Mouse (Mus musculus) lung, postnatal 0 days (tissue): ENCODE measurements around the gene Mier1. TPM values are rescaled to one million over a fixed set of nuclear protein-coding genes. Genes with fewer than 3 reads are reported as not detected.
A peak's percentile ranks its signal among the peaks of the same experiment; 100 is the strongest.

Experiments
- ATAC-seq: fragments of 200-750 bp; cut with Nextera tagmentation; 2 replicates; pipeline ENCODE4 v1.8.0; 2017; ENCODE audit warnings: moderate library complexity
- DNase-seq: peaks from one replicate; pipeline ENCODE4 v3.0.0-alpha.2; 2016; ENCODE audit warnings: low spot score
- H3K27ac ChIP-seq: fragments of 300-500 bp; sonication (generic); 2 replicates; pipeline ENCODE4 v1.5.1; 2014; ENCODE audit warnings: antibody characterized with exemption, mild to moderate bottlenecking, low read length, mixed read lengths
- H3K27me3 ChIP-seq: fragments of 300-500 bp; sonication (generic); replicated peaks from 2 replicates; pipeline ENCODE4 v1.6.1; 2014; ENCODE audit warnings: low read length, mixed read lengths; ENCODE audit not compliant: insufficient read depth
- H3K36me3 ChIP-seq: fragments of 300-500 bp; sonication (generic); 2 replicates; pipeline ENCODE4 v1.6.1; 2014; ENCODE audit warnings: low read length, mixed read lengths; ENCODE audit not compliant: insufficient read depth
- H3K4me1 ChIP-seq: fragments of 300-500 bp; sonication (generic); 2 replicates; pipeline ENCODE4 v1.6.1; 2014; ENCODE audit warnings: antibody characterized with exemption, low read depth, low read length, mixed read lengths; ENCODE audit not compliant: insufficient read depth
- H3K4me2 ChIP-seq: fragments of 300-500 bp; sonication (generic); replicated peaks from 2 replicates; pipeline ENCODE4 v1.6.1; 2014; ENCODE audit warnings: low read depth, mild to moderate bottlenecking, low read length, moderate library complexity, mixed read lengths
- H3K4me3 ChIP-seq: fragments of 300-500 bp; sonication (generic); 2 replicates; pipeline ENCODE4 v1.5.1; 2014; ENCODE audit warnings: low read depth, low read length
- H3K9ac ChIP-seq: fragments of 300-500 bp; sonication (generic); replicated peaks from 2 replicates; pipeline ENCODE4 v1.6.1; 2014; ENCODE audit warnings: low read depth, mild to moderate bottlenecking
- H3K9me3 ChIP-seq: fragments of 300-500 bp; sonication (generic); 2 replicates; pipeline ENCODE4 v1.6.1; 2016; ENCODE audit warnings: low read length, mixed read lengths
- CTCF ChIP-seq: IDR thresholded peaks from 2 replicates; pipeline ENCODE4 v1.5.1; 2016; ENCODE audit warnings: antibody characterized with exemption, mild to moderate bottlenecking
- EP300 ChIP-seq: IDR thresholded peaks from 2 replicates; pipeline ENCODE4 v1.6.1; 2016; ENCODE audit warnings: antibody characterized with exemption, mild to moderate bottlenecking, control low read depth
- WGBS: fragments of 180-500 bp; shearing (Covaris S2); extraction: QIAGEN DNeasy Blood & Tissue Kit; methylation state at CpG from one replicate; pipeline ENCODE4 v1.1.7; 2014; 5-methylcytosine and 5-hydroxymethylcytosine counted together
- polyA plus RNA-seq: library from polyadenylated mRNA; unstranded; fragments of >200 nt; fragmentation: Nextera tagmentation; extraction: Ambion mirVana; gene quantifications from 2 replicates; pipeline ENCODE4 v1.2.1, GENCODE M21; 2015

Mier1 gene
- polyA plus RNA-seq, 1 experiment from 2014 or later, result 47.1 TPM

DNA sequence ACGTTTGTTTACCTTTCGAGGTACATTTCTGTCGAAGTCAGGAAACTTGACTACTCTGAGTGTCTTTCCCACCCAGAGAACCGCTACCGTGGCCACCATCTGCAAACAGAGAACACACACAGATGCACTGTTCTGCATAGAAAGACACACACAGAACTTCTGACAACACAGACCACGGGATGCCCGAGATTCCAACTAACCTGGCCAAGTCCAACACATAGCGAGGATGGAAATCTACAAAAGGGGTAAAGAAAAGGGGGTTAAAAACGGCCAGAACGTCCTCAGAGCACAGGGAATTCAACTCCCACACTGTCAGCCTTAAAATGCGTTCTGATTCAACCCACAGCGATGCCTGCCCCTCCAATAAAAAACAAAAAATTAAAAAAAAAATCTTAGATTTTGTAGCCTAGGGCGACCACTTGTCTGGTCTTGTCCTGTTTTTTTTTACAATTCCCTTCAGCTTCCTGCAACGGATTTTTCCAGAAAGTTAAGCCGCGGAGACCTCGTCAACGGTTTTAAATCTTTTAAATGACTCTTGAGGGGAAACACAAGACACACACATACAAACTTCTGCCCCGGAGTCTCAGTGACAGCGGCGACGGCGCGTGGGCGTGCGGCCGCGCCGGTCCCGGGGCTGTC, 99.8 kb downstream of the Mier1 start:
- Histone ChIP-seq H3K9ac (peak overlapping the region; percentile 94), H3K9me3 (no peaks in the 10 kb centered on the region), H3K36me3 (no peaks in the 10 kb centered on the region; the same call in 1 of the 2 replicates), H3K4me3 (peak overlapping the region; percentile 97), H3K4me1 (peaks cover 3% of the 10 kb centered on the region), H3K27ac (peak overlapping the region; percentile 99), H3K27me3 (no peaks in the 10 kb centered on the region), H3K4me2 (peak overlapping the region; percentile 80)
- TF ChIP-seq CTCF (no peak), EP300 (no peak)
- DNase-seq (peak; percentile 8), ATAC-seq (no peak)
- WGBS, result 1% methylated on average over 30 of the region's 30 CpGs

DNA sequence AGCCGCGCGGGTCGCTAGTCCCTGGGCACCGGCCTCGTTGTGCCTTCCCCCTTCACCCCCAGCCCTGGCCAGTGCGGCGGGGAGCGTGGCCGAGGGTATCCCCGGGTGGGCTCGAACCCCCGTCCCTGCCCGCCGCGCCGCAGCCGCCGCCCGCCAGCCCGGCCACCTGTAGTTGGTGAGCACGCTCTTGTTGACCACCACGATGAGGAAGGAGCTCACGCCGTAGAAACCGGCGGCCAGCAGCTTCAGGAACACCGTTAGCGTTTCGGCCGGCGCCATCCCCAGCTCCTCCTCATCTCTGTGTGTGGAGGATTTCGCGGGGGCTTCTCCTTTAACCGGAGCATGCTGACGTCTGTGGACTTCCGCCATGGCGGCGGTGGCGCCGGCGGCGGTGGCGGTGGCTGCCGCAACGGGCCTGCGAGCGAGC, 100.3 kb downstream of the Mier1 start:
- Histone ChIP-seq H3K4me1 (peaks cover 3% of the 10 kb centered on the region), H3K27ac (peak overlapping the region; percentile 99), H3K9ac (peak overlapping the region; percentile 94), H3K4me3 (peak overlapping the region; percentile 97), H3K9me3 (no peaks in the 10 kb centered on the region), H3K36me3 (no peaks in the 10 kb centered on the region; the same call in 1 of the 2 replicates), H3K27me3 (no peaks in the 10 kb centered on the region), H3K4me2 (peak overlapping the region; percentile 80)
- TF ChIP-seq EP300 (no peak), CTCF (no peak)
- 0% methylated on average over 36 of the region's 48 CpGs for WGBS
- ATAC-seq (peak; percentile 81), DNase-seq (peak; percentile 71)

Other genes with a start within 250 kb of the Mier1 start
- gene Tctex1d1, start 135.8 kb upstream of the Mier1 start, polyA plus RNA-seq, result 0.31 and 0.61 TPM in 2 replicates
- gene Insl5, start 87.5 kb upstream of the Mier1 start, polyA plus RNA-seq, result not detected in 2 replicates
- 2.8 and 5.3 TPM in 2 replicates for gene Wdr78, start 165 bp downstream of the Mier1 start, polyA plus RNA-seq
- gene Slc35d1, start 100.8 kb downstream of the Mier1 start, polyA plus RNA-seq, result 4.9 and 5.3 TPM in 2 replicates
- not detected in 2 replicates for gene 4921539E11Rik, start 176.5 kb downstream of the Mier1 start, polyA plus RNA-seq
- gene Oma1, start 199.4 kb downstream of the Mier1 start, polyA plus RNA-seq, result 20.3 and 20.7 TPM in 2 replicates